Mouse (Mus musculus) megakaryocyte-erythroid progenitor cell, adult 5-6 weeks (primary cell): ENCODE measurements around the gene 9330159F19Rik. TPM values are rescaled to one million over a fixed set of nuclear protein-coding genes. Genes with fewer than 3 reads are reported as not detected.

Source experiments
- ATAC-seq: replicated peaks from 2 replicates; pipeline ENCODE4 v1.8.0; 2016; ENCODE audit warnings: mild to moderate bottlenecking, inconsistent platforms; ENCODE audit not compliant: severe bottlenecking, poor library complexity, low FRiP score, low TSS enrichment
- total RNA-seq, 2 experiments: library from RNA; stranded (forward) in 1 of 2; stranded (reverse) in 1 of 2; fragments of 200-1000, 215-1000 nt in 1 of 2; fragments of >200 nt in 1 of 2; fragmentation: Nextera tagmentation in 1 of 2; gene quantifications; 2 replicates each; pipeline ENCODE4 v1.2.3; 2014 to 2017

9330159F19Rik gene
- not detected in 2 replicates for total RNA-seq (2014; fragmentation: Nextera tagmentation)
- total RNA-seq (2017): not detected in 2 replicates

GRCm38 (mm10) chr10:29211453-29211852, at the start of gene 9330159F19Rik:
Gene 9330159F19Rik, plus strand, starts transcription at chr10:29211606.
- ATAC-seq: no peak

GRCm38 (mm10) chr10:29161664-29162063, 49.7 kb upstream of the 9330159F19Rik start:
- no peak for ATAC-seq

GRCm38 (mm10) chr10:29173778-29174177, 37.6 kb upstream of the 9330159F19Rik start:
- no peak for ATAC-seq

GRCm38 (mm10) chr10:29175656-29176055, 35.8 kb upstream of the 9330159F19Rik start:
- no peak for ATAC-seq

GRCm38 (mm10) chr10:29176881-29177280, 34.5 kb upstream of the 9330159F19Rik start:
- ATAC-seq: no peak

- ATAC-seq: no peak
Measured at GRCm38 (mm10) chr10:29178003-29178402, 33.4 kb upstream of the 9330159F19Rik start.

GRCm38 (mm10) chr10:29180210-29180609, 31.2 kb upstream of the 9330159F19Rik start:
- no peak for ATAC-seq

- ATAC-seq: no peak
Measured at GRCm38 (mm10) chr10:29181046-29181445, 30.4 kb upstream of the 9330159F19Rik start.

- ATAC-seq: no peak
Measured at GRCm38 (mm10) chr10:29193769-29194168, 17.6 kb upstream of the 9330159F19Rik start.

GRCm38 (mm10) chr10:29196811-29197210, 14.6 kb upstream of the 9330159F19Rik start:
- ATAC-seq: no peak

- no peak for ATAC-seq
Measured at GRCm38 (mm10) chr10:29198642-29199041, 12.8 kb upstream of the 9330159F19Rik start, which contains the start of gene Gm49353. Gene Gm49353, plus strand, starts transcription at chr10:29198954.

- no peak for ATAC-seq
Measured at GRCm38 (mm10) chr10:29199835-29200234, 11.6 kb upstream of the 9330159F19Rik start.

GRCm38 (mm10) chr10:29200609-29201008, 10.8 kb upstream of the 9330159F19Rik start:
- no peak for ATAC-seq

- peak; percentile 81 for ATAC-seq
Measured at GRCm38 (mm10) chr10:29206730-29207129, 4.7 kb upstream of the 9330159F19Rik start.

GRCm38 (mm10) chr10:29208735-29209134, 2.7 kb upstream of the 9330159F19Rik start:
- no peak for ATAC-seq

- no peak for ATAC-seq
Measured at GRCm38 (mm10) chr10:29213534-29214100, 2.2 kb downstream of the 9330159F19Rik start.

GRCm38 (mm10) chr10:29216957-29217356, 5.6 kb downstream of the 9330159F19Rik start:
- no peak for ATAC-seq

GRCm38 (mm10) chr10:29217451-29217850, 6.0 kb downstream of the 9330159F19Rik start:
- no peak for ATAC-seq

GRCm38 (mm10) chr10:29225329-29225728, 13.9 kb downstream of the 9330159F19Rik start:
- no peak for ATAC-seq

GRCm38 (mm10) chr10:29231208-29231607, 19.8 kb downstream of the 9330159F19Rik start:
- no peak for ATAC-seq
